35 mouse cellular contexts compared by ENCODE assay signal in the genomic region with DNA sequence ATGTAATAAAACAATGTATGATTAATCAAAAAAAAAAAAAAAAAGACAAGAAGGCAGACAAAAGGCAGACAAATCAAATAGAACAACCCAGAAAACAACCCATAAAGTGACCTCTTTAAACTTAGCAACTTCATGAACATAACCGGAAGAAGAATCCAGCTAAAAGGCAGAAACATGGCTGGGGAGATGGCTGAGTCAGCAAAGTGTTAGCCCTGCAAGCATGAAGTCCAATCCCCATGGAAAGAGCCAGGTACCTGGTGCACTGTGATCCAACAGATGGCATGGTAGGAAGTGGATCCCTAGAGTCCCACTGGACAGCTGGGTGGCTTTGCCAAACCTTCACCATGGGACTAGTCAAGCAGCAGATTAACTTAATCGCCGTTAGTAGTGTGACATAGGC.
"Had no signal": no experiment of that assay in that cellular context is flagged by ENCODE, and none has a peak within 500 bp of the region (broad histone marks: within the 10 kb centered on the region; RNA-seq: fewer than 3 reads in every experiment).

No protein-coding gene starts in this region.

- H3K27ac ChIP-seq: heart, embryonic 13.5 days; heart, embryonic 15.5 days; hindbrain, embryonic 10.5 days; hindbrain, embryonic 12.5 days; hindbrain, embryonic 13.5 days; hindbrain, embryonic 14.5 days; hindbrain, embryonic 15.5 days; hindbrain, postnatal 0 days; intestine, embryonic 15.5 days; kidney, embryonic 15.5 days; kidney, postnatal 0 days; layer of hippocampus, adult 2 months; left cerebral cortex, adult 2 months had no signal

- H3K36me3 ChIP-seq: heart, embryonic 12.5 days; heart, embryonic 13.5 days; heart, embryonic 15.5 days; hindbrain, embryonic 10.5 days; hindbrain, embryonic 12.5 days; hindbrain, embryonic 13.5 days; hindbrain, embryonic 15.5 days; intestine, embryonic 15.5 days; kidney, embryonic 15.5 days had no signal

- DNase-seq: heart, postnatal 10 days; heart, postnatal 14 days; heart, postnatal 36 days; heart, postnatal 4 days; kidney, adult 11 months; kidney, adult 18-20 months; kidney, adult 2 months; kidney, adult 8-10 months; kidney, adult 9 months; kidney, postnatal 10 days; kidney, postnatal 14 days; kidney, postnatal 25 days; kidney, postnatal 36 days; kidney, postnatal 4 days; layer of hippocampus, adult 9-11 months; layer of hippocampus, postnatal 36 days had no signal

- ATAC-seq: hindbrain, embryonic 16.5 days; hindbrain, postnatal 0 days; inflammation-experienced regulatory T-cells, adult 6 months; intestine, embryonic 15.5 days; intestine, embryonic 16.5 days; intestine, postnatal 0 days had no signal

- H3K9me3 ChIP-seq: heart, embryonic 13.5 days; heart, embryonic 15.5 days; hindbrain, embryonic 10.5 days; hindbrain, embryonic 12.5 days; hindbrain, embryonic 13.5 days; hindbrain, embryonic 15.5 days; intestine, embryonic 15.5 days; kidney, embryonic 15.5 days had no signal

- H3K4me2 ChIP-seq: heart, embryonic 11.5 days; heart, embryonic 12.5 days; heart, embryonic 13.5 days; heart, embryonic 15.5 days; hindbrain, embryonic 12.5 days; hindbrain, embryonic 13.5 days; hindbrain, embryonic 14.5 days; hindbrain, embryonic 15.5 days; intestine, embryonic 15.5 days; kidney, embryonic 15.5 days had no signal

- H3K9ac ChIP-seq: heart, embryonic 12.5 days; heart, embryonic 13.5 days; heart, embryonic 15.5 days; hindbrain, embryonic 12.5 days; hindbrain, embryonic 13.5 days; hindbrain, embryonic 14.5 days; hindbrain, embryonic 15.5 days; intestine, embryonic 15.5 days; kidney, embryonic 15.5 days had no signal

- H3K27me3 ChIP-seq: heart, embryonic 12.5 days; heart, embryonic 13.5 days; heart, embryonic 15.5 days; hindbrain, embryonic 15.5 days; intestine, embryonic 15.5 days; kidney, embryonic 15.5 days had no signal

- H3K4me1 ChIP-seq: heart, embryonic 13.5 days; heart, embryonic 15.5 days; intestine, embryonic 15.5 days had no signal

- H3K4me3 ChIP-seq: heart, embryonic 12.5 days; heart, embryonic 13.5 days; heart, embryonic 15.5 days; hindbrain, embryonic 10.5 days; hindbrain, embryonic 12.5 days; hindbrain, embryonic 13.5 days; hindbrain, embryonic 15.5 days; intestine, embryonic 15.5 days; kidney, embryonic 15.5 days; layer of hippocampus, adult 2 months; left cerebral cortex, adult 2 months had no signal
